Mouse (Mus musculus) urinary bladder, postnatal 10 days (tissue): Measurements from ENCODE around the gene Kcnip2.

Experiments
- DNase-seq: peaks from one replicate; pipeline ENCODE4 v3.0.0; 2022; ENCODE audit warnings: low spot score

Gene Kcnip2

DNA sequence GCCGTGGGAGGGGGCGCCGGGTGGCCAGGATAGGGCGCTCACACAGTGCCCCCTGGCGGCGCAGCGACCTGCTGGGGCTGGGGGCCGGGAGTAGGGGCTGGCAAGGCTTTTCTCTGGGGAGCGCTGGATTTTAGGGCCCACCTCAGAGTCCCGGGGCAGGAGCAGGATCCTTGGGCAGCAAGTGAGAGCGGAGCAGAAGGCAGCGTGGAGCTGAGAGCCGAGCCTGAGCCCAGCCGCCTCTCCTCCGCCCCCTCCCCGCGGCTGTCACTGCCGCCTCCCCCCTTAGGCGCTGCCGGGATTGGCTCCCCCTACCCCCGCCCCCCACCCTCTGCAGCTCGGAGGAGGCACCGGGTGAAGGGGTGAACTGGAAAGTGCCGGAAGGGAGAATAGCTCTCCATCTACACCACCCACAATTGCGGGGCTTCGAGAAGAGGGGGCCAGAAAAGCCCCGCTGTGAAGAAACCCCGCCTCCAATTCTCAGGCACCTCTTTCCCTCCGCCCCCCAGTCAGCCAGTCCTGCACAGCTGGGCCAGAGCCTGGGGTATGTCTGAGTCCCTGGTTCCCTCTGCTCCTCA lies at the start of gene Kcnip2:
Gene Kcnip2 (minus strand): TSS at position 231 of the 575 bp plus-strand sequence.
- no peak for DNase-seq

DNA sequence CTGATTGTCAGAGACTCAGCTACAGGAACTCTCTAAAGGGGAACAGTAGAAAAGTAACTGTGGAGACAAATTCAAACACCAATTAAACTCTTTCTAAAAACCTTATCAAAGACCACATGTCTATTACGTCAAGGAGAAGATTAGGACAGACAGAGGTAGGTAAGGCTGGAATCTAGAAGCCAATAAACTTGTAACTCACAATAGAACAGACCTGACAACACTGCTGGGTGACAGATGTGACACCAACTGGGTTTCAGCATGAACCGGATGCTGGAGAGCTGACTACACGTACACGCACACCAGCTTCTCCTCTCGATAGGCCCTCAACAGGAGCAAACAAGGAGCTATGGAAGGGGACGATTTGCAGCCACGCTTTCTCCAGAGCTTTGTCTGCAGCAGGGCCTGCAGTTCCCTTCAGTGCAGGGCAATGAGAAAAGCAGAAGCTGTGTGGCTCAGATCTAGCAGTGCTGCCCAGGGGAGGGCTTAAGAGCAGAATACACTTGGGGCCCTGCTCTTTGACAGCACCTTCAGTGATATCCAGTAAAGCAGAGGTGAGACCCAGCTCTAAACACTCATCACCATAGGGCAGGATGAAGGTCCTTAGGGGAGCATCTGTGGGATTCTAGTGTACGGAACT lies 39.5 kb upstream of the Kcnip2 start:
- DNase-seq, result no peak

DNA sequence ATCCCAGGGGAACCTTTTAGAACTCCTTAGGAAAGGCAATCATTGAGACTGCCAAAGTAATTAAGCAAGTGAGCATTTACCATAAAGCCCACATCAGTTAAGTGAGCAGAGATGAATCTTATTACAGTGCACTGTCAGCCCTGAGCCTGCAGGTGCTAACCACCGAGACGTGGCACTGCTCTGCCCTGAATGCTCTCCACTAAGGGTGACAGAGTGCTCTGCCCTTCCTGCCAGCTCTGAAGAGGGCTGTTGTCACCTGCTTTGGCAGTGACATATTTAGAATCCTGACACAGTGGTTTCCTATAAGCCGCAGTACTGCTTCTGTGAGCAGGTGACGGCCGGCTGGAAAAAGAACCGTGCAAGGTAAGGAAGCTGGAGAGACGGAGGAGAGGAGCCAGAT lies 38.7 kb upstream of the Kcnip2 start:
- no peak for DNase-seq

DNA sequence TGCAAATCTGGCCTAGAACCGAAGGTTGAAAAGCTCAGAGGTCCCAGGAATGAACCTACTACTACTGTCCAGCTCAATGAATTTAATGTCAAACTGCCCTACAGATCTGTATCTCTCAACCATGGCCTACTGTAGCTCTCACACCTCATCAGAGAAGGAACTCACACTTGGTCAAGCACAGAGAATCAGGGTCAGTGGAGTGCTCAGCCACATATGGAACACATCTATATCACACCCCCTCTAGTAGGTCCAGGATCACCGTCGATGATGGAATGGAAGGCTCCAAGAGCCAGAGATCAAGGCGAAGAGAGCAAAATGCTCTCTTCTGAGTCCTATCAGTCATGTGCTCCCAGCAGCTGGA lies 31.9 kb upstream of the Kcnip2 start:
- no peak for DNase-seq

DNA sequence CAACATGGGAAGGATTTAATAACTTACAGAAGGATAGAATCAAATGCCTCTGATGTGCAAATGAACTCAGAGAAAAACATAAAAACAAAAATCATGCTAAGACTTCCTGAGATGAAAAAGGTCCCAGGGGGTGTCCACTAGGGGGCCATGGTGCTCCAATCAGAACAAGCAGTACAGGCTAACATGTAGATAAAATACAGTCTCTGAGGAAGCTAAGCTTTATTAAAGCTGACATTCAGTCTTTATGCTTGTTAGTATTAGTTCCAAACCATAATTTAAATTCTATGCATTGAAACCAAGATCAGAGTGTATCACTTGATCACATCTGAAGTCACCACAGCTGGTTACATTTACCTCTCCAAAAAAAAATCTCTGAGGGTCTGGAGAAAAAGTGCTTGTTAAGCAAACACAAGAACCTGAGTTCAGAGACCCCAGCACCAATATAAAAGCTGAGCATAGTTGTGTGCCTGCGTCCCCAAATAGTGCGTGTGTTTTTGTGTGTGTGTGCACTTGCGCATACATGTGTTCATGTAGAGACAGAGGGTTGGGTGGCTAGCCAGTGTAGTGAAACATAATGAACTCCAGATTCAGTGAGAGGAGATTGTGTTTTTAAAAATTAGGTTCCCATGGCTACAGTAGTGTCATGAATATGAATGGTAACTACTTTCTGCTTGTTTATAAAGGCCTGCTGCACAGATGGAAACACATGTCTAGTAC lies 31.3 kb upstream of the Kcnip2 start:
- DNase-seq, result no peak

DNA sequence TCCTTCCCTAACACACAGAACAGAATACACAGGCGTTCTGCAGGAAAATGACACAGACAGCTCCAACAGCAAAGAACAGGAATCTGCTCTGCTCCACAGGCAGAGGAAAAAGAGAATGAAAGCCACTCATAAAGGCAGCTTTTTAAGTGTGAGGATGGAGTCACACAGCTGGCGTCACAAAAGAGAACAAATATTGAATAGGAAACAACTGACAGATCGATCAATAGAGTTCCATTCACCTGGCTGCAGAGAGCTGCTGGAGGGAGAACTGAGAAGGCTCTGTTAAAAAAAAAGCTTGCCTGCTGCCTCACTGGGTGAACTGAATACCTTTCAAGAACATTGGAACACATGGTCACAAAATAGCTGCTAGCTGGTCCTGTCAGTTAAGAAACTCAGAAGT lies 28.3 kb upstream of the Kcnip2 start:
- no peak for DNase-seq

DNA sequence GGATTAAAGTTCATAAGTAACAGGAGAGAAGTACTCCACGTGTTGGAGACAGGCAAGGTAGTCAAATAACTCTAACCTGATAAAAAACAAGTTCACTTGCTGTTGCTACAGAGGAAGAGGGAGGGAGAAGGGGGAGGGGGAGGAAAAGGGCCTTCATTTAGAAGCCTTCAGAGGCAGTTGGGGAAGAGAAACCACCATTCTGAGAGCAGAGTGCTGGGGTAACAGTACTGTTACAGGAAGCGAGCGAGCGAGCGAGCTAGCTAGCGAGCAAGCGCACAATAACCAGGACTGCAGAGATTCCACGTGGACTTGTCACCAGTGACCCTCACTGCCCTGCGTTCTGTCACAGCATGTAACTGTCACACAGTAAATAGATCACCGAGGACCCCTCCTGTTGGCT lies 27.6 kb upstream of the Kcnip2 start:
- no peak for DNase-seq

DNA sequence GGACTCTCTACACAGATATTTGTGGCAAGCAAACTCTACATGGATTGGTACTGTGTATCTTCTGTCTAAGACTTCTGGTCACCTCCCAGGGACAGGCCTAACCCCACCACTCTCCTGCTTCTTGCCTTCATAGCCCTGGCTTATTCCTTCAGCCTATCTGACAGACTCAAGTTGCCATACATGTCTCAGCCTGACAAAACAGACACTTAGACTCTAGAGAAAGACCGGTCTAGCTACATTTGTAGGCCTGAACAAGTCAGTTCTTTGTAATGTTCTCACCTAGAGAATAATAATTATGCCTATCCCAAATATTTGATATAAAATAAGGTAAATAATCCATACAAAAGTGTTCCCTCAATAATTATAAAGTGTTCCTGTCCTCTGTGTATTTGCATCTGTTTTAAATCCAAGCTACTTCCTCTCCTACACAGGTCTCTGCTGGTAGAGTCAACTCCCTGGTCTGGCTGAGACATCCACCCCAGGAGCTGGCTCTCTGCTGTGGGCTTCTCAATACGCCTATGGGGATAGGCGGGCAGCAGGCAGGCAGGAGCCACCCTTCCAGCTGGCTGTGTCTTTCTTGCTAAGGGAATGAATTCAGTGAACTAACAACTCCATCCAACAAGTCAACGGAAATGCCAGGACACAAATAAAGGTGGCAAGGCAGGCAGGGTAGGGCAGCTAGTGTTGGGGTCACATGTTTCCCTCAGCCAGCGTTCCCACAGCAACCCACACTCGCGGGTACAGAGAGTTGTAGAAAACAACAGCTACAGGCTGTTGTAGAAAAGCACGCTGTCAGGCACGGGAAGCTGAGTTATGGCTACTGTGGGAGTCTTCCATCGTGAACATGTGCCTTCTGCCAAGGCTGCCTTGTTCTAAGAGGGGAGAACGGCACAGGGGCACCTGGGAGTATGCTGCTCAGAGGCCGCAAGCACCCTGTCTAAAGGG lies 21.5 kb upstream of the Kcnip2 start:
- no peak for DNase-seq

DNA sequence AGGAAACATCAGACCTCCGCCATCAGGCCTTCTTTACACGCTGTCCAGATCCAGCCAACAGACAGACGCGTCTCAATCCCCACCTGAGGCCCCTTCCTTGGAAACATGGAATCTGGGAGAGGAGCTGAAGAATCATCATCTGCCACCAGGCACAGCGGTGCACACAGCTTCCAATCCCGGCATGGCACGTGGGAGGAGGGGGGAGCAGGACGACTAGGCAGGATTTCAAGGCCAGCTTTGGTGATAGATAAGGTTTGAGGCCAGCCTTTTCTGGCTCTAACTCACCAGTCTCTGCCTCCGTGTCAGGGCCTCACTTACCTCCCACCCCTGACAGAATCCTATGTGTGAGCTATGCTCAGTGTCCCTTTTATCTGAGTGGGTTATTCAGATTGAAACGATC lies 19.6 kb upstream of the Kcnip2 start:
- no peak for DNase-seq

DNA sequence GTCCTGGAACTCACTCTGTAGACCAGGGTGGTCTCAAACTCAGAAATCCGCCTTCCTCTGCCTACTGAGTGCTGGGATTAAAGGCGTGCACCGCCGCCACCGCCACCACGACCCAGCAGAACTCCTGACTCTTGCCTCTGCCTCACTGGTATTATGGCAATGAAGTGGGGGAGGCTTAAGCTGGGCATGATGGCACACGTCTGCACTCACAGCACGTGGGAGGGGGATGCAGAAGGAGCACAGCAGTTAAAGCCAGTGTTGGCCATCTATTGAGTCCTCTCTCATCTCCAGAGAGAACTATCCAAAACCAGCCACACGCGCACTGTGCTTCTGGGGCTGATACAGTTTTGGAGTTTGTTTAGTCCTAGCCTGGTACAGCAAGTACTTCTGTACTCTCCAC lies 17.8 kb upstream of the Kcnip2 start:
- no peak for DNase-seq

DNA sequence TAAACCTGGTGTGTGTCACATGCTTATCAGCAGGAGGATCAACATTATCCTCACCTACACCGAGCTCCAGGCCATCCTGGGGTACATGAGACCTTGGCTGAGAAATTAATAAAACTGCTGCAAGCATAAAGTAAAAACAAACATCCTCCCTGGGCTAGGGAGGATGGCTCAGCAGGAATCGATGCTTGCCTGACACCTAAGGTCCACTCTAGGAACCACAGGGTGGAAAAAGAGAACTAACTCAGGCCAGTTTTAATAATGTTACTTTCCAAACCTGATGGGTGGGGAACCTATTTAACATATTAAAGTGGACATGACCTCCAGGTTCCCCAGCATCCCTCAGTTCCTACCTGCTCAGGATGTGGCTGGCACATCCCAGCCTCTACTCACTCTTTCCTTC lies 14.8 kb upstream of the Kcnip2 start:
- no peak for DNase-seq

DNA sequence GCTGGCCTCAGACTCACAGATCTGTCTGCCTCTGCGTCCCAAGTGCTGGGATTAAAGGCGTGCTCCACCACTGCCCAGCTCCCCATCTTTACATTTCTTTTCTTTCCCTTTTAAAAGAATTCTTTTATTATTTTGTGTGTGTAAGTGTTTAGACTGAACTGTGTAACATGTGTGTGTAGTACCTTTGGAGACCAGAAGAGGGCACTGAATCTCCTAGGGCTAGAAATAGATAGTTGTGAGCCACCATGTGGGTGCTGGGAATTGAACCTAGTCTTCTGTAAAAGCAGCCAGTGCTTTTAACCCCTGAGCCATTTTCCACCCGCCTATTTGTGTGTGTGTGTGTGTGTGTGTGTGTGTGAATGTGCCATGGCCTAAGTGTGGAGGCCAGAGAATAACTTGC lies 11.9 kb upstream of the Kcnip2 start:
- no peak for DNase-seq

DNA sequence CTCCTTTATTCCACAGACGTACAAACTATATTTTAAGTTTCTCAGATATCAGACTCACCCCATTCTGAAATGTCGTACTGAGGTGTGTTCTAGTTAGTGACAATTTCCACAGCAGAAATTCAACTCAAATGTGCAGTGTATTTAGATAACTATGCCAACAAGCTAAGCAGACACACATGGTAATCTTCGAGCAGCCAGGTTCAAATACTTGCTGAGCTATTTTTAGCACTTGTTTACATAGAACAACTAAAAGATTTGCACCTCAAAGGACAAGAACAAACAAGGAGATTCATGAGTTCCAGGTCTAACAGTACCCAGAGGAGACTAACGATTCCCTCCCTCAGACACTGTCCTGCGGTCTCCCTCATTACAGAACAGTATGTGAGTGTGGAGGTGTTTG lies 11.3 kb upstream of the Kcnip2 start:
- no peak for DNase-seq

DNA sequence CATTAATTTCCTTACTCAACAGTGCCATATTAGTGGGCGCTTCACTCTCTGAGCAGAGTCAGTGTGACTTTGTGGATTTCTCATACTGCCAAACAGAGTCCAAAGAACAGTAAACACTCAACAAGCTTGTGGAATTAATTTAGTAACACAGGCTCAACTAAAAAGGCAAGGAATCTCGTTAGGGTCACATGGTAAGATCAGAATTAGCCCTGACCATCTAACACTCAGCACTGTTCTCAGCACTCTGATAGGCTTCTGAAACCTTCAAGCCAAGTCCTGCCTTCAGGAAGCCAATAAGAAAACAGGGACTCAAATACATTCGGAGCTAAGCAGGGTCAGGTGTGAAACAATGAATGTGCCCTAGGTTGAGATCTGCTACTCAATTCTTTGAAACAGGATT lies 10.3 kb upstream of the Kcnip2 start:
- no peak for DNase-seq

DNA sequence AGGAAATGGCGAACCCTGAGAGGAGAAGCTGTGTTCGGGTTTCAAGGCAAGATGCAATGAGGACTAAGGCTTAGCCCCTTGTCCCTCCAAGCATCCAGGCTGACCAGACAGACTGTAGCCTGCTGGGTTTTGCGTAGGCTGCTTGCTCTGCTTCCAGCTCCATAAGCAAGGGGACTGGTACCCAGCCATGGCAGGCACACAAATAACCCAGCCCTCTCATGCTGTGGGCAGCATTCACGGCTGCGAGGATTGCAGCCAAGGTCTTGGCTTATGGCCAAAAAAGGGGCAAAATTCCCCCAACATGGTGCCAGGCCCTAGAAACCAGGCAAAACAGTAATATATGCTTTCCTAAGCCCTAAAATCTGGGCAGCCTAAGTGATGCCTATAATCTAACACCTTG lies 6.0 kb upstream of the Kcnip2 start:
- no peak for DNase-seq

DNA sequence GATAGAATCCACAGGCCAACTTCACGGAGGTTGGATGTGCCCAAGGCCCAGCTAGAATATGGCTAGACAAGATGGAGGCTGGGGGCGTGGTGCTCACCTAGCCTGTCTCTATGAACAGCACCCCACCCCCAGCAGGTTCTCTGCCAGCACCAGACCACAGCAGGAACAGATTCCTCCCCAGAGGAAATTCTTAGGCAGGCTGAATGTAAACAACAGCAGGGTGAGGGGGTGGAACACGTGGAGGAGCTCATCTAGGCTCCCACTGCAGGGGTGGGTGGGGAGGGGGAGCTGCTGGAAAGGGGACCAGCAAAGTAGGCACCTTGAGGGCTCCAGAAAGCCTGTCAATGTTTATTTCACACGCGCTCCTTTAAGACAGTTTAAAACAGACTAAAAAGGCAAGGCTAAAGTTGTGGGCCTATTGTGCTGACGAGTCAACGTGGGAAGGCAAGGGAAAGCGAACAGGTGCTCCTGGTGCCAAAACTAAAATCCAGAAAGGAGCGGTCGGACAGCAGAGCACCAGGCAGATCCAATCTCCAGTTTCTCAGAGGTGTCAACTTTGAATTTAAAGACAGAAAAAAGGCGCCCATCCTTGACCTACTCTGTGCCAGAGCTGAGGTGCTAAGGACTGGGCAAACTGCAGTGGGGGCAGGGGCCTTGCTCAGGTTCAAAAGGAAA lies 2.1 kb upstream of the Kcnip2 start:
- no peak for DNase-seq

DNA sequence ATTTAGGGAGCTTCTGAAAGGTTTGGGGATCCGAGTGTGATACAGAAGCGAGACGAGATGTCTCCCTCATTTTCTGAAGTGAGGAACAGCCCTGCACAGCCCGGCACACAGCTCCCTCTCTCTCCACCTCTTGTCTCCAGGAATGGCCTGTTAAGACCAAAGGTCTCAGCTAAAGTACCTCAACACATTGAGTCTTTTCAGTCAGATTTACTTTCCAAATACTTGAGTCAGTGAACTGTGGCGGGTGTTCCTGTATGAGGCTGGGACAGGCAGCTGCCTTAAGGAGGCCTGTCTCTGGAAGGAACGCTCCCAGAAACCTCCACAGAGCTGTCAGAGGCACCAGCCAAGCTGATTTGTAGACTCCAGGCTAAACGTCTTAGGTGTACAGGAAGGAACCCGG lies 866 bp upstream of the Kcnip2 start:
- DNase-seq, result no peak

DNA sequence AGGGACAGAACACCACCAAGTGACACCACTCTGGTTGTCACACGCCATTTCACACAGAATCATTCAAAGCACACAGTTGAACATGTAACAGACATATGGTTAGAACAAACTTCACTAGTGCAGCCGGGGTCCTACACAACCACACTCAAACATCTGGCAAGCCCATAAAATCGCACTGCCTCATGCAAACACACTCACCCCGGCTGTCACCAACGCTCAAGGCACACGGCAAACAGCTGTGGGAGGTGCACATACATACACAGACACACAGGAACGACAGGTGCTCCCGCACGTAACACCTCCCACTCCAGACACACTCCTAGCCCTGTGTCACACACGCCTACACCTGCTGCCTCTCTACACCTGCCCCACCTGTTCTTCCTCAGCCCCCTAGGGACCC lies 691 bp downstream of the Kcnip2 start:
- no peak for DNase-seq

DNA sequence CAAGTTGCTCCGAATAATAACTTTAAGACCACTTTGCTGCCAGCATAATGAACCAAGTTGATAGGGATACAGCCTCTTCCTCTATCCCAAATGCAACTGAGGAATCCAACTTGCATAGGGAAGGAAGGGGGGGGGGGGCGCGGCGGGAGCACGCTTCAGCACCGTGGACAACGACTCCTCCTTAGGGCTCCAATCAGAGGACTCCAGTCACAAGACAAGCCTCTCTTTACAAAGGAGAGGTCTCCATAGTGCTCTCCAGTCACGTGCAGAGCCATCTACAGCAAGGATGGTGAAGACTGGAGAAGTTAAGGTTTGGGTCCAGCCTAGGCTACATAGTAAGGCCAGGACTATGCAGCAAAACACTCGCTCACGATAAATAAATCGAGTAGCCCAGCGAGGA lies 2.1 kb downstream of the Kcnip2 start:
- no peak for DNase-seq

DNA sequence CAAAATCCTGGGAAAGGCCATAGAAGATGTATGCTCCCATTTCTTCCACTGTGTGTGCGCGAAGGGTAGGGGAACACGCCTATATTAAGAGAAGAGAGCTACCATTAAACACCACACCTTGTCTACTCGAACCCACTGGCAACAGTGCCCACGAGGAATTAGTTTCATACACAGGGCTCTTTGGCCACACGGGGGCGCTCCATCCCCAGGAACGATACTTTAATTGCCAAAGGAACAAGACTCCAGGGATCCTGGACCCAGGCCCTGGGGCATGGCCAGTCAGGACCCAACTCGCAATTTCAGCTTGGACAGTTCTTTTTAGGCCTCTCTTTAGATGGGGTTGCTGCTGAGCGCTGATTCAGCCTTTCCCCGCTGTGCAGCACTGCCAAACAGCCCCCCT lies 2.6 kb downstream of the Kcnip2 start:
- peak; percentile 59 for DNase-seq

DNA sequence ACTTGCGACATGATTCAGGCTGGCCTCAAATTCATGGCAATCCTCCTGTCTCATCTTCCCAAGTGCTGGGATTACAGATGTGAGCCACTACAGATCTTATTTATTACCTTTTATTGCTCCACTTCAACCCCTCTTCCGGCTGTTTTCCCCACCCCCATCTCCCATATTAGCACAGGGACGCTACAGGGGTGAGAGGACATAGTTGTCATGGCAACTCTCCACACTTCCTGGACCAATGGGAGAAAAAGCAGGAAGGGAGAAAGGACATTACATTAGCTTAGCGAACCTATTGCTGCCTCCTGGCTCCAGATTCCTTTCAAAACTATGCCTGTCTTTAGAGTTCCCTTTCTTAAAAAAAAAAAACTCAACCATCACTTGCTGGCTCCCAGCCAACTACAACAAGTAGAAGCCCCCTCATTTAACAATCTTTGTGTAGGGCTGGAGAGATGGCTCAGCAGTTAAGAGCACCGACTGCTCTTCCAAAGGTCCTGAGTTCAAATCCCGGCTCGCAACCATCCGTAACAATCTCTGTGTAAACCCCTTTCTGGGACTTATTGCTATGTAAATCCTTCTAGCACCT lies 3.1 kb downstream of the Kcnip2 start:
- DNase-seq, result no peak

DNA sequence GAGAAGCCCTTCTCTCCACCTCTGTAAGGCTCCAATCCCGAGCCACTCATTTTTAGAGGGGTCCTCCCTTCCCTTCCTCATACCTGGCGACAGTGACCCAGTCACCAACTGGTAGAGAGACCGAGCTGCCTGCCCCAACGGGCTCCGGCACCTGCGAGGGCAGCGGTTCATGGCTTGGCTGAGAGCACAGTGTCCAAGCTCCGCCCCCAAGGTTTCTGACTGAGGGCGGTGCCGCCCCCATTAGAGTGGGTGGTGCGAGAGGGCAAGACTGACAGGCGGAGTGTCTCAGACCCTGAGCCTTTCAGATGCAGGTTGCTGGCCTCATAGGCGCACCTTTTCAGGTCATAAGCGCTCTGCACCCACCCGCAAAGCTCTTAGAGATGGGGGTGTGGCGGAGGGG lies 3.7 kb downstream of the Kcnip2 start:
- no peak for DNase-seq
